Mouse (Mus musculus): ENCODE measurements around the gene Slc38a1. TPM values are rescaled to one million over a fixed set of nuclear protein-coding genes. Genes with fewer than 3 reads are reported as not detected.

Slc38a1 gene
- polyA plus RNA-seq, 1 experiment, result not detected

- H3K4me1 ChIP-seq (ENCODE audit: control insufficient read depth, insufficient read depth, low read length), result no peaks in the 10 kb centered on the region
- H3K4me3 ChIP-seq (ENCODE audit: insufficient read depth, low read depth, low read length), result no peak overlapping the region
- TF ChIP-seq POLR2A (IDR thresholded peaks at IDR 0.05; ENCODE audit: insufficient read depth, low read depth, low read length), result no peak
- no peak for TF ChIP-seq CTCF (IDR thresholded peaks at IDR 0.05; ENCODE audit: insufficient read depth, low read depth, low read length)
- 22% methylated on average over 10 of the region's 10 CpGs for WGBS
- H3K27ac ChIP-seq (ENCODE audit: insufficient read depth, low read depth, low read length), result no peak overlapping the region
Measured at GRCm38 (mm10) chr15:96652531-96652930, 9.8 kb upstream of the Slc38a1 start.

- 0 out of 2 replicates have a peak, but pooled peaks cover 2% of the 10 kb centered on the region for H3K4me1 ChIP-seq (ENCODE audit: control insufficient read depth, insufficient read depth, low read length)
- H3K4me3 ChIP-seq (ENCODE audit: insufficient read depth, low read depth, low read length), result no peak overlapping the region
- WGBS, result 52% methylated on average over 15 of the region's 15 CpGs
- TF ChIP-seq POLR2A (IDR thresholded peaks at IDR 0.05; ENCODE audit: insufficient read depth, low read depth, low read length) (no peak), CTCF (IDR thresholded peaks at IDR 0.05; ENCODE audit: insufficient read depth, low read depth, low read length) (no peak)
- no peak overlapping the region for H3K27ac ChIP-seq (ENCODE audit: insufficient read depth, low read depth, low read length)
Measured at GRCm38 (mm10) chr15:96647376-96647775, 4.7 kb upstream of the Slc38a1 start.

GRCm38 (mm10) chr15:96641821-96642435 is 785 bp downstream of the Slc38a1 start:
- peak overlapping the region; percentile 79 for H3K4me3 ChIP-seq (ENCODE audit: insufficient read depth, low read depth, low read length)
- WGBS, result under 1% methylated on average over 31 of the region's 31 CpGs
- peak overlapping the region; percentile 88 for H3K27ac ChIP-seq (ENCODE audit: insufficient read depth, low read depth, low read length)
- TF ChIP-seq POLR2A (IDR thresholded peaks at IDR 0.05; ENCODE audit: insufficient read depth, low read depth, low read length), result no peak
- TF ChIP-seq CTCF (IDR thresholded peaks at IDR 0.05; ENCODE audit: insufficient read depth, low read depth, low read length), result no peak
- peaks cover 16% of the 10 kb centered on the region for H3K4me1 ChIP-seq (ENCODE audit: control insufficient read depth, insufficient read depth, low read length)

DNA sequence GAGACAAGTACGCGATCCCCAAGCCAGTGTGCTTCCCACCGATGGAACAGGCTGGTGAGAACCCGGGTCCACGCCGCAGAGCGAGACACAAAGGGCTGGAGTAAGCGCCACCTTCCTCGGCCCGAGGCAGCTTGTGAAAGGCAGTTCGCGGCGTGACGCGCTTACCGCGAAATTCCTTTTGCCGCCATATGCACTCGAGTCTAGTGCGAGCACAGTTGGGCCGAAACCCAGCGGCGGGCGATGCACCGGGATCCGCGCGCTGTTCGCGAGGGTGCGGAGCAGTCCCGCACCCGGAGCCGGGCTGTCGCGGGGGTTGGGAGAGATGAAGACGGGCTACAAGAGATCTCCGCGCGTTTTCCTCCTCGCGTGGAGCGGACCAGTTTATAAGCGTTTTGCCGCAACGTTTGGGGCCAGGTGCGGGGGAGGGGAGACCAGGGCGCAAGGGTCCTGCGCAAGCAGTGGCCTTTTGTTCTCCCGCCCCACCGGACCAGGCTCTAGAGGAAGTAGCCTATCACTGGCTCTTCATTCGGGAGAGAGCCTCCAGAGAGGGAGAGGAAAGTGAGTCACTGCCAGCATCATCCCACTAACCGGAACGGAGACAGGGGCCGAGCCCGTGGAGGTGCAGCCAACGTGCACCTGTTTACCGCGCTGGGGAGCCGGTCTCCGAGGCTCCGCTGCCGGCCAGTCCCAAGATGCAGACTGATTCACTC is 1.4 kb downstream of the Slc38a1 start:
- peak overlapping the region; percentile 79 for H3K4me3 ChIP-seq (ENCODE audit: insufficient read depth, low read depth, low read length)
- under 1% methylated on average over 63 of the region's 63 CpGs for WGBS

DNA sequence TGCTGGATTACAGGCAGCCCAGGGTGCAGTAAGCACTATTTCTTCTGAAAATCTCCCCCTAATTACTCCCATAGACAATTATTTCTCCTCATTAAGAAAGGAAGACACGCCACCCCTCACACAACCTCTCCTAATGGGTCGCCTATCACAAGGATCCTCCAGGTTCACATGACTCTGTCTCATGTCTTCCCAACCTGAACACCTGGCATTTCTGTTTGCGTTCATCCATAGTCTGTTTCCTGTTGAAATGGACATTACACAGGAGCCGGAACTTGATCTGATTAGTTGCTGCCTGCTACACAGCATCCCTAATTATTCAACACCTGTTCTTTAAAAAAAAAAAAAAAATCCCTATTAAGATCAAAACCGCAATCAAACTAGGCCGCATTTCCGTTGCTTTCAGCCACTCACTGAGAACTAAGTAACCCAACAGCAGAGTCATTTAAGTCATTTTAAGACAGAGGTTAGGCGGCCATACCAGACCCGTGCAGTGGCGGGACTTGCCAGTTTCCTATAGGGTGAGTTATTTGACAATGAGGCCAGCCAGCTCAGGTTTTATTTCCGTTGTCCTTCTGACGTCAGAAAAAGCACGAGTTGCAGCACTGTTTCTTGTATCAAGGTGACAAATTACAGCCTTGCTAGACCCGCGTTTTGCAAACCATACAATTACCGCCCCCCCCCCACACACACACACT is 2.3 kb downstream of the Slc38a1 start:
- H3K4me3 ChIP-seq (ENCODE audit: insufficient read depth, low read depth, low read length), result peak overlapping the region; percentile 79
- 18% methylated on average over 16 of the region's 16 CpGs for WGBS
- peak overlapping the region; percentile 88 for H3K27ac ChIP-seq (ENCODE audit: insufficient read depth, low read depth, low read length)
- peaks cover 19% of the 10 kb centered on the region for H3K4me1 ChIP-seq (ENCODE audit: control insufficient read depth, insufficient read depth, low read length)
- TF ChIP-seq CTCF (IDR thresholded peaks at IDR 0.05; ENCODE audit: insufficient read depth, low read depth, low read length), result no peak
- TF ChIP-seq POLR2A (IDR thresholded peaks at IDR 0.05; ENCODE audit: insufficient read depth, low read depth, low read length), result no peak

More for the DNA sequence above, 1.4 kb downstream of the Slc38a1 start:
- TF ChIP-seq CTCF (IDR thresholded peaks at IDR 0.05; ENCODE audit: insufficient read depth, low read depth, low read length) (no peak), POLR2A (IDR thresholded peaks at IDR 0.05; ENCODE audit: insufficient read depth, low read depth, low read length) (0 out of 2 replicates have a peak, but pooled peaks have one; percentile 16)
- peaks cover 17% of the 10 kb centered on the region for H3K4me1 ChIP-seq (ENCODE audit: control insufficient read depth, insufficient read depth, low read length)
- H3K27ac ChIP-seq (ENCODE audit: insufficient read depth, low read depth, low read length), result peak overlapping the region; percentile 88

- 25% methylated on average over 8 of the region's 8 CpGs for WGBS
- TF ChIP-seq POLR2A (IDR thresholded peaks at IDR 0.05; ENCODE audit: insufficient read depth, low read depth, low read length), result no peak
- no peak for TF ChIP-seq CTCF (IDR thresholded peaks at IDR 0.05; ENCODE audit: insufficient read depth, low read depth, low read length)
- peaks cover 20% of the 10 kb centered on the region for H3K4me1 ChIP-seq (ENCODE audit: control insufficient read depth, insufficient read depth, low read length)
- 0 out of 2 replicates have a peak overlapping the region, but pooled peaks have one; percentile 43 for H3K27ac ChIP-seq (ENCODE audit: insufficient read depth, low read depth, low read length)
- peak overlapping the region; percentile 43 for H3K4me3 ChIP-seq (ENCODE audit: insufficient read depth, low read depth, low read length)
Measured at GRCm38 (mm10) chr15:96639630-96640029, 3.1 kb downstream of the Slc38a1 start.

DNA sequence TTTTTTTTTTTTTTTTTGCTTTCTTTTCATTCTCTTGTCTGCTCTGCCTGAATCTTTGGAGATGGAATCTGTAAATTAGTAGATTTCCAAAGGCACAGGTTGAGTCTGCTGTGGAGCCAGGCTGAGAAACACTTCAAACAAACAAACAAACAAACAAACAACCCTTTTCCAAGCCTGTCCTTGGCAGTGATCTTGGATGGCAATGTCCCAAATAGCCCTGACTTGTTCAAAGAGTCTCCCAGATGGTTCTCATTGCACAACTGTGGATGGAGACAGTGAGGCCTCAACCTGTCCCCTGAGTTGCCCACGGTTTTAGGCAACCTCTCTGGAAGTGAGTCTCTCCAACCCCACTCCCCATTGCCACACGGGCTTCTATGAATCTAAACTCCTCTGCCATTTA is 4.1 kb downstream of the Slc38a1 start:
- Histone ChIP-seq H3K4me1 (ENCODE audit: control insufficient read depth, insufficient read depth, low read length) (peaks cover 22% of the 10 kb centered on the region), H3K4me3 (ENCODE audit: insufficient read depth, low read depth, low read length) (no peak overlapping the region), H3K27ac (ENCODE audit: insufficient read depth, low read depth, low read length) (no peak overlapping the region)
- TF ChIP-seq CTCF (IDR thresholded peaks at IDR 0.05; ENCODE audit: insufficient read depth, low read depth, low read length) (no peak), POLR2A (IDR thresholded peaks at IDR 0.05; ENCODE audit: insufficient read depth, low read depth, low read length) (no peak)
- WGBS, result 36% methylated on average over 2 of the region's 2 CpGs

DNA sequence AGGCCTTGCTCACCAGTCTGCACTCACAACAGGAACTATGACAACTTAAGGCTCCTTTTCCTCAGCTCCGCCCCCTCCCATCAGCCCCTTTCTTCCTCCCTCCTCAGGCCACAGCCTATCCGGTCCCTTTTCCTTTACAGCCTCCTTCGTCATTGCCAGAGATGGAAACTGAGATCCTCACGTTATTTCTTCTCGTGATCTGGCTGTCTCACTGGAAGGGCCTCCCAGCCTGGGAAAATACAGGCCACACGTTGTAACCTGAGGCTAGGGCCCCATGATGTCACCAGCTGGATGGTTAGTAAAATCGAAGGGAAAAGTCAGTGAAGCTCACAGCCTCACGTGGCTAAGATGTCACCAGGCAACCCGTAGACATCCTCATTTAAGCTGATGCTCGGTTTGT is 4.5 kb downstream of the Slc38a1 start:
- no peak overlapping the region for H3K27ac ChIP-seq (ENCODE audit: insufficient read depth, low read depth, low read length)
- TF ChIP-seq POLR2A (IDR thresholded peaks at IDR 0.05; ENCODE audit: insufficient read depth, low read depth, low read length), result no peak
- peaks cover 21% of the 10 kb centered on the region for H3K4me1 ChIP-seq (ENCODE audit: control insufficient read depth, insufficient read depth, low read length)
- 34% methylated on average over 10 of the region's 10 CpGs for WGBS
- H3K4me3 ChIP-seq (ENCODE audit: insufficient read depth, low read depth, low read length), result no peak overlapping the region

All from olfactory bulb, adult 2 months (tissue).